Mouse (Mus musculus) heart, embryonic 15.5 days (tissue): ENCODE results near the gene Igtp. TPM values are rescaled to one million over a fixed set of nuclear protein-coding genes. Genes with fewer than 3 reads are reported as not detected.
A peak's percentile ranks its signal among the peaks of the same experiment; 100 is the strongest.

ENCODE experiments used
- ATAC-seq: fragments of 200-750 bp; cut with Nextera tagmentation; replicated peaks from 2 replicates; pipeline ENCODE4 v1.8.0; 2017; ENCODE audit warnings: low read depth, moderate TSS enrichment; ENCODE audit not compliant: insufficient number of reproducible peaks, insufficient read depth, low FRiP score
- H3K27ac ChIP-seq: fragments of 300-500 bp; sonication (generic); 2 replicates; pipeline ENCODE4 v1.5.1; 2015; ENCODE audit warnings: mild to moderate bottlenecking, inconsistent platforms
- H3K27me3 ChIP-seq: fragments of 300-500 bp; sonication (generic); 2 replicates; pipeline ENCODE4 v1.6.1; 2015; ENCODE audit warnings: inconsistent platforms
- H3K36me3 ChIP-seq: fragments of 300-500 bp; sonication (generic); 2 replicates; pipeline ENCODE4 v1.6.1; 2015; ENCODE audit warnings: mild to moderate bottlenecking, inconsistent platforms
- H3K4me1 ChIP-seq: fragments of 300-500 bp; sonication (generic); replicated peaks from 2 replicates; pipeline ENCODE4 v1.6.1; 2015; ENCODE audit warnings: inconsistent platforms
- H3K4me2 ChIP-seq: fragments of 300-500 bp; sonication (generic); 2 replicates; pipeline ENCODE4 v1.6.1; 2015; ENCODE audit warnings: inconsistent platforms, mild to moderate bottlenecking, moderate library complexity
- H3K4me3 ChIP-seq: fragments of 300-500 bp; sonication (generic); 2 replicates; pipeline ENCODE4 v1.5.1; 2015; ENCODE audit warnings: mild to moderate bottlenecking, inconsistent platforms
- H3K9ac ChIP-seq: fragments of 300-500 bp; sonication (generic); 2 replicates; pipeline ENCODE4 v1.6.1; 2015; ENCODE audit warnings: mild to moderate bottlenecking, inconsistent platforms
- H3K9me3 ChIP-seq: fragments of 300-500 bp; sonication (generic); replicated peaks from 2 replicates; pipeline ENCODE4 v1.6.1; 2016; ENCODE audit warnings: inconsistent platforms
- WGBS: fragments of 180-500 bp; shearing (Covaris S2); methylation state at CpG from one replicate; pipeline ENCODE4 v1.1.7; 2015; ENCODE audit warnings: mixed read lengths; 5-methylcytosine and 5-hydroxymethylcytosine counted together
- polyA plus RNA-seq: library from polyadenylated mRNA; unstranded; fragments of >200 nt; fragmentation: Nextera tagmentation; extraction: Ambion mirVana; gene quantifications from 2 replicates; pipeline ENCODE4 v1.2.1, GENCODE M21; 2015

The Igtp gene
- polyA plus RNA-seq, 1 experiment from 2014 or later = 6.4 TPM

DNA sequence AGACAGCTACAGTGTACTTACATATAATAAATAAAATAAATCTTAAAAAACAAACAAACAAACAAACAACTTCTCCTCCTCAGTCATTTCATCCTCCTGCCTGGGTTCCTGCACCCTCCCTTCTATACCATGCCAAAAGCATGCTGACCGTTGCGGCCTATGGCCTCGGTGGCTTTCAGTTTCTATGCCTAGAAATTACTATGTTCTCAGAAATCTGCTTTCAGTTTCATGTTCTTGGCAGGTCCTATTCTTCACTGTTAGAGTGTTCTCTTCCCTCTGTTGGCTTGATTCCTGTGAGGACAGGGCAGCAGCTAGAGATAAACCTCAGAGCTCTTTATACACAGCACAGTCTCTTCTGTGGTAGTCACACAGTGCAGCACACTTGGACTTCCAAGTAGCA, 15.8 kb upstream of the Igtp start:
- peaks cover 4% of the 10 kb centered on the region; the same call in 1 of the 2 replicates for H3K36me3 ChIP-seq
- no peak overlapping the region for H3K4me3 ChIP-seq
- H3K9me3 ChIP-seq = no peaks in the 10 kb centered on the region
- H3K4me1 ChIP-seq = peaks cover 8% of the 10 kb centered on the region
- H3K9ac ChIP-seq = no peak overlapping the region
- H3K4me2 ChIP-seq = no peak overlapping the region
- no peak overlapping the region for H3K27ac ChIP-seq
- no peaks in the 10 kb centered on the region for H3K27me3 ChIP-seq
- ATAC-seq = no peak
- 79% methylated on average over 3 of the region's 3 CpGs for WGBS

- no peak overlapping the region for H3K9ac ChIP-seq
- peaks cover 16% of the 10 kb centered on the region for H3K4me1 ChIP-seq
- no peaks in the 10 kb centered on the region for H3K36me3 ChIP-seq
- ATAC-seq = no peak
- H3K4me2 ChIP-seq = no peak overlapping the region
- H3K4me3 ChIP-seq = no peak overlapping the region
- no peaks in the 10 kb centered on the region for H3K27me3 ChIP-seq
- no peaks in the 10 kb centered on the region for H3K9me3 ChIP-seq
- WGBS = 90% methylated on average over 6 of the region's 6 CpGs
- H3K27ac ChIP-seq = no peak overlapping the region
These were observed 9.7 kb upstream of the Igtp start for GRCm38 (mm10) chr11:58189675-58190074.

GRCm38 (mm10) chr11:58193326-58193725, 6.0 kb upstream of the Igtp start:
- ATAC-seq = peak; percentile 64; the same call in 1 of the 2 replicates
- Histone ChIP-seq H3K9me3 (no peaks in the 10 kb centered on the region), H3K9ac (no peak overlapping the region), H3K4me1 (peaks cover 24% of the 10 kb centered on the region), H3K27me3 (no peaks in the 10 kb centered on the region), H3K4me3 (no peak overlapping the region), H3K4me2 (peak overlapping the region; percentile 31; the same call in 1 of the 2 replicates), H3K36me3 (no peaks in the 10 kb centered on the region), H3K27ac (peak overlapping the region; percentile 77)
- 28% methylated on average over 3 of the region's 3 CpGs for WGBS

GRCm38 (mm10) chr11:58193860-58194520, 5.4 kb upstream of the Igtp start:
- no peaks in the 10 kb centered on the region for H3K9me3 ChIP-seq
- H3K4me1 ChIP-seq = peaks cover 24% of the 10 kb centered on the region
- 32% methylated on average over 4 of the region's 4 CpGs for WGBS
- no peak overlapping the region for H3K9ac ChIP-seq
- no peaks in the 10 kb centered on the region for H3K36me3 ChIP-seq
- no peak for ATAC-seq
- peak overlapping the region; percentile 31; the same call in 1 of the 2 replicates for H3K4me2 ChIP-seq
- H3K4me3 ChIP-seq = no peak overlapping the region
- H3K27me3 ChIP-seq = no peaks in the 10 kb centered on the region
- peak overlapping the region; percentile 77 for H3K27ac ChIP-seq

DNA sequence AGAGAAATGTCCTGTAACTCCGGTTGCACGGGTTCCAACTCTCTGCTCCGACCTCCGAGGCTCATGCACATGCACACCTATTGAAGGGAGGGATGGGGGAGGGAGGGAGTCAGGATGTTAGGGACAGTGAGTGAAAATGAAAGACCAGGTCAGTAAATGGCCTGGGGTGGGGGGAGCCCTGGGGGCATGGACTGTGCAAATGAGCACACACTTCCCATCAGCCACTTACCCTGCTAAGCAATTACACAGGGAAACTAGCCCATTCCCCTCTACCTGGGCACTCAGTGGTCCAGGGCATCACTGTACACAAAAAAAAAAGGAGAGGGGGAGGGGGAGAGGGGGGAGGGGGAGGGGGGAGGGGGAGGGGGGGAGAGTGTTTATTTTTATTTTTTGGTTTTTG, 693 bp upstream of the Igtp start:
- Histone ChIP-seq H3K4me2 (peak overlapping the region; percentile 70), H3K9me3 (no peaks in the 10 kb centered on the region), H3K9ac (peak overlapping the region; percentile 55; the same call in 1 of the 2 replicates), H3K4me3 (peak overlapping the region; percentile 78), H3K4me1 (peaks cover 25% of the 10 kb centered on the region), H3K36me3 (no peaks in the 10 kb centered on the region), H3K27ac (no peak overlapping the region), H3K27me3 (no peaks in the 10 kb centered on the region)
- ATAC-seq = no peak
- WGBS = 88% methylated on average over 4 of the region's 4 CpGs

- Histone ChIP-seq H3K4me1 (peaks cover 20% of the 10 kb centered on the region), H3K27me3 (no peaks in the 10 kb centered on the region), H3K4me3 (peak overlapping the region; percentile 78; the same call in 1 of the 2 replicates), H3K36me3 (no peaks in the 10 kb centered on the region), H3K9me3 (no peaks in the 10 kb centered on the region), H3K4me2 (peak overlapping the region; percentile 70), H3K27ac (no peak overlapping the region), H3K9ac (no peak overlapping the region)
- 86% methylated on average over 4 of the region's 4 CpGs for WGBS
- no peak for ATAC-seq
These were observed 870 bp downstream of the Igtp start for GRCm38 (mm10) chr11:58200226-58200625.

- Histone ChIP-seq H3K9me3 (no peaks in the 10 kb centered on the region), H3K9ac (no peak overlapping the region), H3K4me1 (peaks cover 20% of the 10 kb centered on the region), H3K4me2 (no peak overlapping the region), H3K36me3 (no peaks in the 10 kb centered on the region), H3K4me3 (no peak overlapping the region), H3K27me3 (no peaks in the 10 kb centered on the region), H3K27ac (no peak overlapping the region)
- no peak for ATAC-seq
- 78% methylated on average over 12 of the region's 12 CpGs for WGBS
These were observed 1.7 kb downstream of the Igtp start for GRCm38 (mm10) chr11:58201052-58201451.

GRCm38 (mm10) chr11:58210321-58210886, 11.0 kb downstream of the Igtp start:
- no peak for ATAC-seq
- Histone ChIP-seq H3K27ac (peak overlapping the region; percentile 21; the same call in 1 of the 2 replicates), H3K4me3 (no peak overlapping the region), H3K9ac (no peak overlapping the region), H3K36me3 (no peaks in the 10 kb centered on the region), H3K27me3 (no peaks in the 10 kb centered on the region), H3K4me2 (no peak overlapping the region), H3K4me1 (peaks cover 17% of the 10 kb centered on the region), H3K9me3 (no peaks in the 10 kb centered on the region)
- 87% methylated on average over 1 of the region's 1 CpGs for WGBS

- Histone ChIP-seq H3K36me3 (no peaks in the 10 kb centered on the region), H3K27me3 (no peaks in the 10 kb centered on the region), H3K4me2 (no peak overlapping the region), H3K9ac (no peak overlapping the region), H3K9me3 (no peaks in the 10 kb centered on the region), H3K27ac (peak overlapping the region; percentile 21), H3K4me3 (no peak overlapping the region), H3K4me1 (peaks cover 18% of the 10 kb centered on the region)
- WGBS = 20% methylated on average over 9 of the region's 9 CpGs
- no peak for ATAC-seq
These were observed 11.8 kb downstream of the Igtp start for GRCm38 (mm10) chr11:58211062-58211681.

DNA sequence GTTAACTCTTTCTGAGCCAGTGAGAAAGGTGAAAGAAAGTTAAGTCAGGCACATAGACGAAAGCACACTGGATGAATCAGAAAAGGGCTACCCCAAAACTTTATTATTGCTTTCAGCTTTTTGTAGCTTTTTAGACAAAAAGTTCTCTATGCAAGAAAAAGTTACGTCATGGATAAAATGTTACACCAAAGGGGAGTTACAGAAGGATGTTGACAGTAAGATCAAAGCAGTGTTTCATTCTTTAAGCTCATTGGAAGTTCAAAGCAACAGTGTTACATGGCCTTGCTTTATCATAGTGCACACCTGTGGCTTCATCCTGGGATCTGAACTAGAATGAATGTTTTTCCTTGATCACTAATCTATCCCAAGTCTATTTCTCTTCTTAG, 12.3 kb downstream of the Igtp start:
- no peak for ATAC-seq
- H3K9ac ChIP-seq = no peak overlapping the region
- H3K4me1 ChIP-seq = peaks cover 18% of the 10 kb centered on the region
- WGBS = 41% methylated on average over 2 of the region's 2 CpGs
- no peaks in the 10 kb centered on the region for H3K36me3 ChIP-seq
- no peak overlapping the region for H3K27ac ChIP-seq
- no peaks in the 10 kb centered on the region for H3K9me3 ChIP-seq
- H3K27me3 ChIP-seq = no peaks in the 10 kb centered on the region
- no peak overlapping the region for H3K4me2 ChIP-seq
- no peak overlapping the region for H3K4me3 ChIP-seq

GRCm38 (mm10) chr11:58213673-58214342, 14.5 kb downstream of the Igtp start:
- peak overlapping the region; percentile 64 for H3K4me2 ChIP-seq
- peak overlapping the region; percentile 53 for H3K4me3 ChIP-seq
- 81% methylated on average over 7 of the region's 7 CpGs for WGBS
- H3K4me1 ChIP-seq = peaks cover 18% of the 10 kb centered on the region
- no peak for ATAC-seq
- H3K36me3 ChIP-seq = no peaks in the 10 kb centered on the region
- no peaks in the 10 kb centered on the region for H3K9me3 ChIP-seq
- no peaks in the 10 kb centered on the region for H3K27me3 ChIP-seq
- no peak overlapping the region for H3K9ac ChIP-seq
- H3K27ac ChIP-seq = no peak overlapping the region
